Mouse (Mus musculus) neural tube, embryonic 14.5 days (tissue): Measurements from ENCODE around the gene H2-M5. TPM values are rescaled to one million over a fixed set of nuclear protein-coding genes. Genes with fewer than 3 reads are reported as not detected.

Experiments used
- ATAC-seq: fragments of 200-750 bp; cut with Nextera tagmentation; 2 replicates; pipeline ENCODE4 v1.8.0; 2017; ENCODE audit warnings: low read depth, mild to moderate bottlenecking, moderate TSS enrichment, moderate library complexity
- H3K27ac ChIP-seq: fragments of 300-500 bp; sonication (generic); 2 replicates; pipeline ENCODE4 v1.5.1; 2014; ENCODE audit warnings: low read depth, mild to moderate bottlenecking, control low read depth, low read length, moderate library complexity, mixed read lengths
- H3K27me3 ChIP-seq: fragments of 300-500 bp; sonication (generic); 2 replicates; pipeline ENCODE4 v1.6.1; 2014; ENCODE audit warnings: low read length; ENCODE audit not compliant: control insufficient read depth, insufficient read depth
- H3K36me3 ChIP-seq: fragments of 300-500 bp; sonication (generic); 2 replicates; pipeline ENCODE4 v1.6.1; 2014; ENCODE audit warnings: low read length, mixed read lengths; ENCODE audit not compliant: control insufficient read depth, insufficient read depth
- H3K4me1 ChIP-seq: fragments of 300-500 bp; sonication (generic); 2 replicates; pipeline ENCODE4 v1.6.1; 2014; ENCODE audit warnings: low read length; ENCODE audit not compliant: control insufficient read depth, insufficient read depth
- H3K4me2 ChIP-seq: fragments of 300-500 bp; sonication (generic); 2 replicates; pipeline ENCODE4 v1.6.1; 2014; ENCODE audit warnings: mild to moderate bottlenecking, low read depth, low read length, control low read depth
- H3K4me3 ChIP-seq: fragments of 300-500 bp; sonication (generic); 2 replicates; pipeline ENCODE4 v1.5.1; 2014; ENCODE audit warnings: low read depth, low read length, control low read depth, mixed read lengths
- H3K9ac ChIP-seq: fragments of 300-500 bp; sonication (generic); replicated peaks from 2 replicates; pipeline ENCODE4 v1.6.1; 2014; ENCODE audit warnings: low read depth, mild to moderate bottlenecking, control low read depth, low read length, mixed read lengths
- H3K9me3 ChIP-seq: fragments of 300-500 bp; sonication (generic); 2 replicates; pipeline ENCODE4 v1.6.1; 2016; ENCODE audit warnings: low read length; ENCODE audit not compliant: control insufficient read depth
- WGBS: fragments of 180-500 bp; shearing (Covaris S2); extraction: QIAGEN DNeasy Blood & Tissue Kit; methylation state at CpG from one replicate; pipeline ENCODE4 v1.1.7; 2014; 5-methylcytosine and 5-hydroxymethylcytosine counted together
- polyA plus RNA-seq: library from polyadenylated mRNA; unstranded; fragments of >200 nt; fragmentation: Nextera tagmentation; extraction: Ambion mirVana; gene quantifications from 2 replicates; pipeline ENCODE4 v1.2.1, GENCODE M21; 2014

Gene H2-M5
- polyA plus RNA-seq, 1 experiment from 2014 or later = 2.1 TPM

GRCm38 (mm10) chr17:36981845-36982244, 7.5 kb downstream of the H2-M5 start:
- H3K36me3 ChIP-seq = no peaks in the 10 kb centered on the region
- H3K9me3 ChIP-seq = no peaks in the 10 kb centered on the region
- H3K27ac ChIP-seq = no peak overlapping the region
- ATAC-seq = no peak
- 5% methylated on average over 4 of the region's 4 CpGs for WGBS
- no peak overlapping the region for H3K4me3 ChIP-seq
- H3K27me3 ChIP-seq = no peaks in the 10 kb centered on the region
- H3K4me2 ChIP-seq = no peak overlapping the region
- no peaks in the 10 kb centered on the region for H3K4me1 ChIP-seq
- no peak overlapping the region for H3K9ac ChIP-seq

- Histone ChIP-seq H3K36me3 (no peaks in the 10 kb centered on the region), H3K4me2 (no peak within 1 kb of the TSS)
- WGBS = 15% methylated on average over 18 of the region's 18 CpGs
Measured at GRCm38 (mm10) chr17:36981221-36981813, 8.0 kb downstream of the H2-M5 start, which contains the start of gene 2410137M14Rik. 2410137M14Rik (minus strand) TSS chr17:36981237.

GRCm38 (mm10) chr17:36973271-36973787, 16.0 kb downstream of the H2-M5 start:
- Histone ChIP-seq H3K4me3 (no peak overlapping the region), H3K9ac (no peak overlapping the region), H3K4me2 (no peak overlapping the region), H3K4me1 (no peaks in the 10 kb centered on the region), H3K27me3 (no peaks in the 10 kb centered on the region), H3K27ac (no peak overlapping the region), H3K36me3 (no peaks in the 10 kb centered on the region), H3K9me3 (no peaks in the 10 kb centered on the region)
- 85% methylated on average over 8 of the region's 8 CpGs for WGBS
- ATAC-seq = no peak

More at GRCm38 (mm10) chr17:36981221-36981813, 8.0 kb downstream of the H2-M5 start, which contains the start of gene 2410137M14Rik:
- no peaks in the 10 kb centered on the region for H3K27me3 ChIP-seq
- no peak within 1 kb of the TSS for H3K27ac ChIP-seq
- H3K9me3 ChIP-seq = no peaks in the 10 kb centered on the region
- H3K4me1 ChIP-seq = no peaks in the 10 kb centered on the region
- ATAC-seq = no peak
- H3K9ac ChIP-seq = no peak within 1 kb of the TSS
- H3K4me3 ChIP-seq = no peak within 1 kb of the TSS

- Histone ChIP-seq H3K4me2 (no peak overlapping the region), H3K9ac (no peak overlapping the region), H3K4me1 (no peaks in the 10 kb centered on the region), H3K4me3 (no peak overlapping the region), H3K27me3 (no peaks in the 10 kb centered on the region), H3K36me3 (no peaks in the 10 kb centered on the region), H3K27ac (no peak overlapping the region), H3K9me3 (no peaks in the 10 kb centered on the region)
- WGBS = 83% methylated on average over 3 of the region's 3 CpGs
- ATAC-seq = no peak
Measured at GRCm38 (mm10) chr17:36972791-36973190, 16.5 kb downstream of the H2-M5 start.

- Histone ChIP-seq H3K4me3 (no peak overlapping the region), H3K9ac (no peak overlapping the region), H3K4me2 (no peak overlapping the region), H3K36me3 (no peaks in the 10 kb centered on the region), H3K27ac (no peak overlapping the region), H3K27me3 (no peaks in the 10 kb centered on the region), H3K4me1 (no peaks in the 10 kb centered on the region), H3K9me3 (no peaks in the 10 kb centered on the region)
- no peak for ATAC-seq
- WGBS = 92% methylated on average over 6 of the region's 6 CpGs
Measured at GRCm38 (mm10) chr17:36971172-36971850, 18.0 kb downstream of the H2-M5 start.

GRCm38 (mm10) chr17:36970316-36970890, 18.9 kb downstream of the H2-M5 start:
- no peak overlapping the region for H3K9ac ChIP-seq
- H3K27ac ChIP-seq = no peak overlapping the region
- no peaks in the 10 kb centered on the region for H3K27me3 ChIP-seq
- no peak overlapping the region for H3K4me2 ChIP-seq
- no peaks in the 10 kb centered on the region for H3K9me3 ChIP-seq
- no peaks in the 10 kb centered on the region for H3K36me3 ChIP-seq
- ATAC-seq = no peak
- WGBS = 87% methylated on average over 14 of the region's 14 CpGs
- H3K4me1 ChIP-seq = no peaks in the 10 kb centered on the region
- H3K4me3 ChIP-seq = no peak overlapping the region

GRCm38 (mm10) chr17:36966875-36967274, 22.5 kb downstream of the H2-M5 start:
- Histone ChIP-seq H3K27ac (no peak overlapping the region), H3K4me1 (no peaks in the 10 kb centered on the region), H3K4me3 (no peak overlapping the region), H3K9me3 (no peaks in the 10 kb centered on the region), H3K27me3 (no peaks in the 10 kb centered on the region), H3K9ac (no peak overlapping the region), H3K4me2 (no peak overlapping the region), H3K36me3 (no peaks in the 10 kb centered on the region)
- no peak for ATAC-seq
- 93% methylated on average over 1 of the region's 1 CpGs for WGBS

- H3K9me3 ChIP-seq = no peaks in the 10 kb centered on the region
- no peaks in the 10 kb centered on the region for H3K36me3 ChIP-seq
- H3K4me2 ChIP-seq = no peak overlapping the region
- H3K27ac ChIP-seq = no peak overlapping the region
- WGBS = 83% methylated on average over 1 of the region's 1 CpGs
- no peak for ATAC-seq
- H3K4me1 ChIP-seq = peaks cover 12% of the 10 kb centered on the region; the same call in 1 of the 2 replicates
- no peak overlapping the region for H3K9ac ChIP-seq
- no peaks in the 10 kb centered on the region for H3K27me3 ChIP-seq
- no peak overlapping the region for H3K4me3 ChIP-seq
Measured at GRCm38 (mm10) chr17:36961125-36961524, 28.2 kb downstream of the H2-M5 start.

GRCm38 (mm10) chr17:36958884-36959283, 30.5 kb downstream of the H2-M5 start:
- no peaks in the 10 kb centered on the region for H3K9me3 ChIP-seq
- H3K36me3 ChIP-seq = no peaks in the 10 kb centered on the region; the same call in 1 of the 2 replicates
- H3K4me1 ChIP-seq = peaks cover 12% of the 10 kb centered on the region; the same call in 1 of the 2 replicates
- peak overlapping the region; percentile 65 for H3K4me3 ChIP-seq
- no peaks in the 10 kb centered on the region for H3K27me3 ChIP-seq
- H3K9ac ChIP-seq = peak overlapping the region; percentile 68
- H3K4me2 ChIP-seq = peak overlapping the region; percentile 75
- 13% methylated on average over 12 of the region's 12 CpGs for WGBS
- H3K27ac ChIP-seq = peak overlapping the region; percentile 75; the same call in 1 of the 2 replicates
- peak; percentile 10; the same call in 1 of the 2 replicates for ATAC-seq
